Mouse (Mus musculus) small intestine, adult 2 months (tissue): Measurements from ENCODE around the gene Mlkl. TPM values are rescaled to one million over a fixed set of nuclear protein-coding genes. Genes with fewer than 3 reads are reported as not detected.

Source experiments
- H3K27ac ChIP-seq: fragments of 200-500 bp; 2 replicates; pipeline ENCODE4 v1.5.1; 2012; ENCODE audit warnings: low read depth, low read length, control low read depth, inconsistent platforms; ENCODE audit not compliant: insufficient read depth
- H3K27me3 ChIP-seq: fragments of 200-500 bp; 2 replicates; pipeline ENCODE4 v1.6.1; 2012; ENCODE audit warnings: mild to moderate bottlenecking, moderate library complexity, low read length, inconsistent platforms; ENCODE audit not compliant: control insufficient read depth, insufficient read depth
- H3K36me3 ChIP-seq: fragments of 200-500 bp; 2 replicates; pipeline ENCODE4 v1.6.1; 2012; ENCODE audit warnings: mild to moderate bottlenecking, low read length, control low read depth, inconsistent platforms; ENCODE audit not compliant: control insufficient read depth, insufficient read depth
- H3K4me1 ChIP-seq: fragments of 200-500 bp; 2 replicates; pipeline ENCODE4 v1.6.1; 2012; ENCODE audit warnings: low read length, inconsistent platforms, mixed read lengths; ENCODE audit not compliant: control insufficient read depth, insufficient read depth, insufficient read length
- H3K4me3 ChIP-seq: fragments of 200-500 bp; 2 replicates; pipeline ENCODE4 v1.5.1; 2012; ENCODE audit warnings: low read depth, mild to moderate bottlenecking, control low read depth, inconsistent platforms, low read length, moderate library complexity
- CTCF ChIP-seq: fragments of 200-500 bp; IDR thresholded peaks from 2 replicates; pipeline ENCODE4 v1.5.1; 2012; ENCODE audit warnings: low read depth, mild to moderate bottlenecking, control low read depth, inconsistent platforms, low read length, moderate library complexity, mixed read lengths; ENCODE audit not compliant: insufficient replicate concordance, insufficient read length; ENCODE audit errors: extremely low read depth
- POLR2A ChIP-seq: fragments of 200-500 bp; IDR thresholded peaks from 2 replicates; pipeline ENCODE4 v1.6.1; 2012; ENCODE audit warnings: low read depth, mild to moderate bottlenecking, control low read depth, inconsistent platforms, low read length, moderate library complexity
- WGBS: fragments of 180-500 bp; shearing (Covaris S2); methylation state at CpG from one replicate; pipeline ENCODE4 v1.1.7; 2018; 5-methylcytosine and 5-hydroxymethylcytosine counted together
- polyA plus RNA-seq: library from polyadenylated mRNA; depleted of rRNA; stranded (reverse); fragments of >200 nt; gene quantifications from 2 replicates; pipeline ENCODE4 v1.2.3, GENCODE M21; 2012

The Mlkl gene
- polyA plus RNA-seq, 1 experiment: 0.72 TPM

- WGBS: under 1% methylated on average over 67 of the region's 67 CpGs
- peak within 1 kb of the TSS; percentile 98 for H3K4me3 ChIP-seq
- TF ChIP-seq CTCF (no peak), POLR2A (peak; percentile 74; the same call in 1 of the 2 replicates)
- H3K27ac ChIP-seq: peak within 1 kb of the TSS; percentile 88
- peaks cover 6% of the 10 kb centered on the region for H3K36me3 ChIP-seq
- H3K4me1 ChIP-seq: no peaks in the 10 kb centered on the region
- no peaks in the 10 kb centered on the region for H3K27me3 ChIP-seq
Measured at GRCm38 (mm10) chr8:111299821-111300568, 38.0 kb downstream of the Mlkl start, which contains the start of gene Rfwd3. TSS of gene Rfwd3 (minus strand) at chr8:111300222.

DNA sequence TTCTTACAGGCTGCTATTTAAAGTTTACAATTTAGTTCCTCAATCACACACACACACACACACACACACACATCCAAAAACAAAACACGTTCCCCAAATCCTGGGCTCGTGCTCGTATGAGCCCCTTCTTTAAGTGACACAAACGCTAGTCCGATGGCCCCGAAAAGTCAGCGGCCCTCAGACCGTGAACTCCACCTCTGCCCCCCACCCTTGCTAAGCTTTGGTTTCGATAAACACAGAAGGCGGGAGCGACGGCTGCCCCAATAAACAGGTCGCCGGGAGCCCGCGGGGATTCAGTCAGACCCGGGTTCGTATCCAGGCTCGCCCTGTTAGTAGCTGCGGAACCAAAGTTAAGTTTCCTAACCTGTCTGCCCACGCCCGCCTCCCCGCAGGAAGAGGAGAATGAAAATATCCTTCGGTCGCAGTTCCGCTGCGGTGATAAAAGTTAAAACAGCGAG lies 38.6 kb downstream of the Mlkl start:
- Histone ChIP-seq H3K36me3 (peaks cover 9% of the 10 kb centered on the region), H3K27me3 (no peaks in the 10 kb centered on the region), H3K4me1 (no peaks in the 10 kb centered on the region), H3K4me3 (peak overlapping the region; percentile 98), H3K27ac (peak overlapping the region; percentile 88)
- WGBS: under 1% methylated on average over 28 of the region's 28 CpGs
- TF ChIP-seq CTCF (no peak), POLR2A (no peak)

GRCm38 (mm10) chr8:111298011-111298410 lies 40.0 kb downstream of the Mlkl start:
- TF ChIP-seq CTCF (no peak), POLR2A (no peak)
- H3K27me3 ChIP-seq: no peaks in the 10 kb centered on the region
- no peak overlapping the region for H3K4me3 ChIP-seq
- no peaks in the 10 kb centered on the region for H3K4me1 ChIP-seq
- H3K27ac ChIP-seq: no peak overlapping the region
- H3K36me3 ChIP-seq: peaks cover 20% of the 10 kb centered on the region
- 76% methylated on average over 1 of the region's 1 CpGs for WGBS

DNA sequence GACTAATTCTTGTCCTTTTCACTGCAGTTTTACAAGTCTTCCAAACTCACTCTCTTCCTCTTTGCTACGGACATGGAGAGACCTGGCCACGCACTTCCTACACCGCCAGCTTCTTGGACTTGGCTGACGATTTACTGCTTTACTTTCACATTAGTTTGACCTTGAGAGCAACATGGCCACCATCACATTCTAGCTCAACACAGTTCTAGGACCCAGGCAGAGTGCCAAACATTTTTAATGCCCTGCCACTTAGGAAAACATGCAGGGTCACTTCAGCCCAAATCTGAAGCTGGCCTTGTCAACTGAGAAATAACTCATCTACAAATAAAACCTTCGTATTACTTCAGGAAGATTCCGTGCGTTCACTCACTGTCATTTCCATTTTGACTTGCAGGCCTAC lies 46.2 kb downstream of the Mlkl start:
- Histone ChIP-seq H3K4me3 (no peak overlapping the region), H3K4me1 (no peaks in the 10 kb centered on the region), H3K27me3 (no peaks in the 10 kb centered on the region), H3K36me3 (peaks cover 54% of the 10 kb centered on the region), H3K27ac (no peak overlapping the region)
- 81% methylated on average over 7 of the region's 7 CpGs for WGBS
- TF ChIP-seq CTCF (no peak), POLR2A (no peak)

GRCm38 (mm10) chr8:111290586-111290985 lies 47.4 kb downstream of the Mlkl start:
- TF ChIP-seq POLR2A (no peak), CTCF (no peak)
- no peak overlapping the region for H3K27ac ChIP-seq
- H3K36me3 ChIP-seq: peaks cover 60% of the 10 kb centered on the region
- H3K27me3 ChIP-seq: no peaks in the 10 kb centered on the region
- H3K4me1 ChIP-seq: no peaks in the 10 kb centered on the region
- WGBS: 95% methylated on average over 7 of the region's 7 CpGs
- H3K4me3 ChIP-seq: no peak overlapping the region

DNA sequence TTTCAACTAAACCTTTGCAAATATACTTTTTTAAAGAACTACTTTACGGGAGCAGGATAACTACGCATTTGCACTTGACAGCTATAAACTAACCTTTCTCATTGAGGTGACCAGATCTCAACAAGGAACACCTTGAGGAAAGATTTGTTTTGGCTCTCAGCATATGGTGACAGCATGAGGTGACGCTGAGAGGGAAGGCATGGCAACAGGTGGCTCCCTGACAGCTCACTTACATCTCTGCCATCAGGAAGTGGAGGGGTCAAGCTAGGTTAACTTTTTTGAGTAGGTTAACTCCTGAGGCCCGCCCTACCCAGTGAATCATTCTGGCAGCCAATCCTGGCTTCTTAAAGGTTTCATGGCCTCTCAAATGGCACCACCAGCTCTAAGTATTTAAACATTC lies 52.4 kb downstream of the Mlkl start:
- Histone ChIP-seq H3K27ac (no peak overlapping the region), H3K4me3 (no peak overlapping the region), H3K27me3 (no peaks in the 10 kb centered on the region), H3K4me1 (no peaks in the 10 kb centered on the region), H3K36me3 (peaks cover 71% of the 10 kb centered on the region)
- 87% methylated on average over 4 of the region's 4 CpGs for WGBS
- TF ChIP-seq CTCF: no peak
- TF ChIP-seq POLR2A: no peak

GRCm38 (mm10) chr8:111282093-111282492 lies 55.9 kb downstream of the Mlkl start:
- peaks cover 67% of the 10 kb centered on the region for H3K36me3 ChIP-seq
- H3K4me3 ChIP-seq: no peak overlapping the region
- no peak for TF ChIP-seq CTCF
- TF ChIP-seq POLR2A: no peak
- WGBS: 92% methylated on average over 3 of the region's 3 CpGs
- H3K4me1 ChIP-seq: no peaks in the 10 kb centered on the region
- H3K27me3 ChIP-seq: no peaks in the 10 kb centered on the region
- no peak overlapping the region for H3K27ac ChIP-seq
